Mouse (Mus musculus) limb, embryonic 15.5 days (tissue): Measurements from ENCODE around the gene Abhd12. TPM values are rescaled to one million over a fixed set of nuclear protein-coding genes. Genes with fewer than 3 reads are reported as not detected.

Experiments used
- ATAC-seq: fragments of 200-750 bp; cut with Nextera tagmentation; 2 replicates; pipeline ENCODE4 v1.8.0; 2017; ENCODE audit warnings: low read depth, moderate TSS enrichment; ENCODE audit not compliant: insufficient number of reproducible peaks, low FRiP score, low TSS enrichment
- H3K27ac ChIP-seq: fragments of 300-500 bp; sonication (generic); 2 replicates; pipeline ENCODE4 v1.5.1; 2015; ENCODE audit warnings: moderate library complexity, mild to moderate bottlenecking, inconsistent platforms
- H3K27me3 ChIP-seq: fragments of 300-500 bp; sonication (generic); 2 replicates; pipeline ENCODE4 v1.6.1; 2015; ENCODE audit warnings: inconsistent platforms
- H3K36me3 ChIP-seq: fragments of 300-500 bp; sonication (generic); 2 replicates; pipeline ENCODE4 v1.6.1; 2015; ENCODE audit warnings: inconsistent platforms
- H3K4me1 ChIP-seq: fragments of 300-500 bp; sonication (generic); 2 replicates; pipeline ENCODE4 v1.6.1; 2015; ENCODE audit warnings: inconsistent platforms
- H3K4me2 ChIP-seq: fragments of 300-500 bp; sonication (generic); 2 replicates; pipeline ENCODE4 v1.6.1; 2015; ENCODE audit warnings: mild to moderate bottlenecking, inconsistent platforms
- H3K4me3 ChIP-seq: fragments of 300-500 bp; sonication (generic); 2 replicates; pipeline ENCODE4 v1.5.1; 2015; ENCODE audit warnings: mild to moderate bottlenecking, inconsistent platforms
- H3K9ac ChIP-seq: fragments of 300-500 bp; sonication (generic); 2 replicates; pipeline ENCODE4 v1.6.1; 2015; ENCODE audit warnings: inconsistent platforms
- H3K9me3 ChIP-seq: fragments of 300-500 bp; sonication (generic); 2 replicates; pipeline ENCODE4 v1.6.1; 2016; ENCODE audit warnings: inconsistent platforms
- WGBS: fragments of 180-500 bp; shearing (Covaris S2); methylation state at CpG from one replicate; pipeline ENCODE4 v1.1.7; 2015; 5-methylcytosine and 5-hydroxymethylcytosine counted together
- polyA plus RNA-seq: library from polyadenylated mRNA; unstranded; fragments of >200 nt; fragmentation: Nextera tagmentation; extraction: Ambion mirVana; gene quantifications from 2 replicates; pipeline ENCODE4 v1.2.1, GENCODE M21; 2015

Gene Abhd12
- polyA plus RNA-seq, 1 experiment from 2014 or later, result 78.8 TPM

- ATAC-seq, result no peak
- Histone ChIP-seq H3K27ac (peak overlapping the region; percentile 8; the same call in 1 of the 2 replicates), H3K4me2 (peak overlapping the region; percentile 19; the same call in 1 of the 2 replicates), H3K4me3 (peak overlapping the region; percentile 11), H3K9me3 (no peaks in the 10 kb centered on the region), H3K9ac (no peak overlapping the region), H3K36me3 (peaks cover 9% of the 10 kb centered on the region; the same call in 1 of the 2 replicates), H3K4me1 (peaks cover 22% of the 10 kb centered on the region), H3K27me3 (no peaks in the 10 kb centered on the region)
- 41% methylated on average over 4 of the region's 4 CpGs for WGBS
Measured at GRCm38 (mm10) chr2:150788768-150789550, 115.6 kb downstream of the Abhd12 start.

DNA sequence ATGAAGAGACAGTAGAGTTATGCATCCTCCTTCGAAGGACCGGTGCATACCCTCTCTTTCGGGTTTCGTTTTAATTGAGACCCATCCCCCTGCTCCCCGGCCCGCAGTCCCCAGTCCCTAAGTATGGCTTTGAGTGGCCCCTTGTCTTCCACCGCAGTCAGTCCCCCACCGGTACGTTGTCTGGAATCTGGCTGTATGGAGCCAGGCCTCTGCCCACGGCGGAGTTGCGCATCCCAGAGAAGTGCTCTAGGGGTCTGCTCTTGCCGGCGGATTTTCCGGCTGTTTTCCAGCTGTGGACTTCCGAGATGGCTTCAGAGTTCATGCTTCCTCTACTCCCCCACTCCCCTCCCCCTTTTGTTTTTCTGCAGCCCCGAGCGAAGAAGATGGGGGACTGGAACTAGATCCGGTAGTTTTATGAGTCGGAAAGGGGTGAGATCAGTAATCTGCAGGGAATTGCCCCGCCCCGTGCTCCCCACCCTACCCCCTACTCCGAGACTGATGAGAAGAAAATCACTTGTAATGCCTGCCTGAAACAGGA, 117.2 kb downstream of the Abhd12 start:
- H3K4me3 ChIP-seq, result peak overlapping the region; percentile 88
- ATAC-seq, result peak; percentile 44
- H3K36me3 ChIP-seq, result peaks cover 6% of the 10 kb centered on the region; the same call in 1 of the 2 replicates
- H3K4me2 ChIP-seq, result peak overlapping the region; percentile 72
- peak overlapping the region; percentile 50 for H3K9ac ChIP-seq
- WGBS, result under 1% methylated on average over 23 of the region's 23 CpGs
- peaks cover 22% of the 10 kb centered on the region for H3K4me1 ChIP-seq
- no peaks in the 10 kb centered on the region for H3K27me3 ChIP-seq
- no peaks in the 10 kb centered on the region for H3K9me3 ChIP-seq
- H3K27ac ChIP-seq, result peak overlapping the region; percentile 88

DNA sequence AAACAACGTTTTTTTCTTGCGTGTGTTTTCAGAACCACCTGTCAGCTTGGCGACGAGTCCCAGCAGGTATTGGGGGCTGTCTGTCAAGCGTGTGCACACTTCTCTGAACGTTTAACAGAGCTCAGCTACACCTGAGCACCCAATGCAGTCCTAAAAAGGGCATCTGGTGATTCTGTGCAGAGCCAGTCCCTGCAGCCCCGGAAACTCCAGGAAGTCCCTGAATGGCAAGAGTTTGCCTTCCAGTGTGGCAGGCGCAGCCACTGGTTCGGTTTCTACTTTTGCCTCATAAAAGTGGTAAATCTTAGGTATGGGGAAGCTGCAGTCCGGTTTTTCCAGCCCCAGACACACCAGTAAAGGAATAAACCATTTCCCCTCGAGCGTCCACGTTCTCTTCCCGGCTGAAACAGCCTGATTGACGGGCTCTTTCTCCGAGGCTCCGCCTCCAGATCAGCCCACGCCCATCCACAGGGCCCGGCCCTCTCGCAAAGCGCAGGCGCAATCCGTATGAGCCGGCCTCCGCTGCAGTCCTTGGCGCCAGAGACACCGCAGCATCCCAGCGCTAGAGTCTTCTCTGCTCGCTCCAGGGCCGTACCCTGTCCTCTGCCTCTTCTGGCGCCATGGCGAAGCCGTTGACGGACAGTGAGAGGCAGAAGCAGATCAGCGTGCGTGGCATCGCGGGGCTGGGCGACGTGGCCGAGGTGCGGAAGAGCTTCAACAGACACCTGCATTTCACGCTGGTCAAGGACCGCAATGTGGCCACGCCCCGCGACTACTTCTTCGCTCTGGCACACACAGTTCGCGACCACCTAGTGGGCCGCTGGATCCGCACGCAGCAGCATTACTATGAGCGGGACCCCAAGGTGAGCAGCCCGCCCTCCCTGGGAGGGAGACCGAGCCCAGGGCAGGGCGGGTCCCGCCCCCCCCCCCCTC, 118.0 kb downstream of the Abhd12 start, which contains the start of gene Pygb:
Gene Pygb (plus strand): TSS at position 485 of the 930 bp plus-strand sequence.
- WGBS, result 2% methylated on average over 55 of the region's 58 CpGs

DNA sequence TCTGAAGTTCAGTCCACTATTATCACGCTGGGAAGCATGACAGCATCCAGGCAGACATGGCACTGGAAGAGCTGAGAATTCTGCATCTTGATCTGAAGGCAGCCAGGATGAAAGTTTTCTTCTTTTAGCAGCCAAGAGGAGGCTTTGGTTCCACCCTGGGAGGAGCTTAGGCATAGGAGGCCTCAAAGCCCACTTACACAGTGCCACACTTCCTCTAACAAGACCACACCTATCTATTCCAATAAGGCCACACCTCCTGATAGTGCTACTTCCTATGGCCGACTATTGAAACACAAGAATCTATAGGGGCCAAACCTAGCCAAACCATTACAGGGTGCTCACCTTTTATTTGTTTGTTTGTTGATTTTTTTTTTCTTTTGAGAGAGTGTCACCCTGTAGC, 121.7 kb downstream of the Abhd12 start:
- no peak for ATAC-seq
- no peak overlapping the region for H3K4me3 ChIP-seq
- peaks cover 10% of the 10 kb centered on the region for H3K4me1 ChIP-seq
- H3K4me2 ChIP-seq, result no peak overlapping the region
- 78% methylated on average over 2 of the region's 2 CpGs for WGBS
- no peak overlapping the region for H3K9ac ChIP-seq
- H3K36me3 ChIP-seq, result no peaks in the 10 kb centered on the region
- no peaks in the 10 kb centered on the region for H3K27me3 ChIP-seq
- no peak overlapping the region for H3K27ac ChIP-seq
- no peaks in the 10 kb centered on the region for H3K9me3 ChIP-seq

More for the DNA sequence above, 118.0 kb downstream of the Abhd12 start, which contains the start of gene Pygb:
- Histone ChIP-seq H3K9me3 (no peaks in the 10 kb centered on the region), H3K4me1 (peaks cover 22% of the 10 kb centered on the region), H3K27ac (peak within 1 kb of the TSS; percentile 88), H3K27me3 (no peaks in the 10 kb centered on the region), H3K4me3 (peak within 1 kb of the TSS; percentile 88), H3K4me2 (peak within 1 kb of the TSS; percentile 72), H3K9ac (peak within 1 kb of the TSS; percentile 50), H3K36me3 (peaks cover 6% of the 10 kb centered on the region; the same call in 1 of the 2 replicates)
- ATAC-seq, result peak; percentile 92

Other genes starting within 250 kb of the Abhd12 start
- 6.1 and 7.3 TPM in 2 replicates for gene Acss1, start 236.2 kb downstream of the Abhd12 start, polyA plus RNA-seq
- gene Vsx1, start 215.4 kb downstream of the Abhd12 start, polyA plus RNA-seq, result not detected in 2 replicates
- gene Entpd6, start 155.7 kb downstream of the Abhd12 start, polyA plus RNA-seq, result 26.2 and 26.6 TPM in 2 replicates
- gene Pygb, start 118.0 kb downstream of the Abhd12 start, polyA plus RNA-seq, result 92.8 and 102 TPM in 2 replicates
- 28.9 and 29.1 TPM in 2 replicates for gene Gins1, start 659 bp upstream of the Abhd12 start, polyA plus RNA-seq
- gene Ninl, start 134.6 kb upstream of the Abhd12 start, polyA plus RNA-seq, result 5.7 and 6.1 TPM in 2 replicates
- gene Nanp, start 134.7 kb upstream of the Abhd12 start, polyA plus RNA-seq, result 43.8 and 45.2 TPM in 2 replicates
- not detected in 2 replicates for gene Gm14151, start 187.6 kb upstream of the Abhd12 start, polyA plus RNA-seq
- not detected in 2 replicates for gene Gm14147, start 193.5 kb upstream of the Abhd12 start, polyA plus RNA-seq